Mouse (Mus musculus) bone marrow macrophage, adult 2 months (primary cell): ENCODE results near the gene Kdm1b. TPM values are rescaled to one million over a fixed set of nuclear protein-coding genes. Genes with fewer than 3 reads are reported as not detected.

Experiments used
- H3K27ac ChIP-seq: 2 replicates; pipeline ENCODE4 v1.5.1; 2012; ENCODE audit warnings: low read depth, low read length; ENCODE audit not compliant: insufficient read depth
- H3K4me1 ChIP-seq: 2 replicates; pipeline ENCODE4 v1.6.1; 2012; ENCODE audit warnings: low read length; ENCODE audit not compliant: control insufficient read depth, insufficient read depth
- H3K4me3 ChIP-seq: 2 replicates; pipeline ENCODE4 v1.5.1; 2012; ENCODE audit warnings: mild to moderate bottlenecking, low read length, moderate library complexity; ENCODE audit not compliant: insufficient read depth
- CTCF ChIP-seq: IDR thresholded peaks from 2 replicates; pipeline ENCODE4 v1.5.1; 2012; ENCODE audit warnings: low read depth, mild to moderate bottlenecking, low read length, moderate library complexity
- POLR2A ChIP-seq: IDR thresholded peaks from 2 replicates; pipeline ENCODE4 v1.6.1; 2012; ENCODE audit warnings: mild to moderate bottlenecking, low read depth, low read length, borderline replicate concordance
- polyA plus RNA-seq: library from polyadenylated mRNA; stranded (reverse); fragments of >200 nt; gene quantifications from 2 replicates; pipeline ENCODE4 v1.2.4, GENCODE M21; 2012; ENCODE audit not compliant: missing spikeins, insufficient read depth, insufficient read length

Gene Kdm1b
- polyA plus RNA-seq, 1 experiment: 13.7 TPM

- Histone ChIP-seq H3K4me3 (no peak overlapping the region), H3K4me1 (no peaks in the 10 kb centered on the region), H3K27ac (no peak overlapping the region)
- TF ChIP-seq POLR2A: no peak
- TF ChIP-seq CTCF: no peak
Observed at GRCm38 (mm10) chr13:47076156-47076555, 32.9 kb downstream of the Kdm1b start.

GRCm38 (mm10) chr13:47077367-47077766 lies 34.1 kb downstream of the Kdm1b start:
- no peak overlapping the region for H3K4me3 ChIP-seq
- no peak for TF ChIP-seq CTCF
- no peak for TF ChIP-seq POLR2A
- H3K27ac ChIP-seq: no peak overlapping the region
- H3K4me1 ChIP-seq: no peaks in the 10 kb centered on the region

- TF ChIP-seq POLR2A (no peak), CTCF (no peak)
- Histone ChIP-seq H3K27ac (no peak overlapping the region), H3K4me1 (no peaks in the 10 kb centered on the region), H3K4me3 (no peak overlapping the region)
Observed at GRCm38 (mm10) chr13:47078799-47079198, 35.5 kb downstream of the Kdm1b start.

GRCm38 (mm10) chr13:47080905-47081505 lies 37.7 kb downstream of the Kdm1b start:
- H3K4me1 ChIP-seq: no peaks in the 10 kb centered on the region
- TF ChIP-seq CTCF (no peak), POLR2A (no peak)
- H3K4me3 ChIP-seq: no peak overlapping the region
- no peak overlapping the region for H3K27ac ChIP-seq

- no peaks in the 10 kb centered on the region for H3K4me1 ChIP-seq
- H3K4me3 ChIP-seq: no peak overlapping the region
- H3K27ac ChIP-seq: no peak overlapping the region
- TF ChIP-seq CTCF: no peak
- TF ChIP-seq POLR2A: no peak
Observed at GRCm38 (mm10) chr13:47088433-47088832, 45.1 kb downstream of the Kdm1b start.

GRCm38 (mm10) chr13:47089271-47089670 lies 46.0 kb downstream of the Kdm1b start:
- H3K4me1 ChIP-seq: no peaks in the 10 kb centered on the region
- H3K27ac ChIP-seq: no peak overlapping the region
- H3K4me3 ChIP-seq: no peak overlapping the region
- TF ChIP-seq CTCF (no peak), POLR2A (no peak)

GRCm38 (mm10) chr13:47093791-47094190 lies 50.5 kb downstream of the Kdm1b start:
- TF ChIP-seq POLR2A (no peak), CTCF (no peak)
- no peak overlapping the region for H3K4me3 ChIP-seq
- H3K27ac ChIP-seq: no peak overlapping the region
- H3K4me1 ChIP-seq: no peaks in the 10 kb centered on the region

GRCm38 (mm10) chr13:47096591-47096990 lies 53.3 kb downstream of the Kdm1b start:
- Histone ChIP-seq H3K4me3 (no peak overlapping the region), H3K27ac (no peak overlapping the region), H3K4me1 (no peaks in the 10 kb centered on the region)
- TF ChIP-seq POLR2A: no peak
- TF ChIP-seq CTCF: no peak

- TF ChIP-seq CTCF: no peak
- no peak for TF ChIP-seq POLR2A
- Histone ChIP-seq H3K4me3 (no peak overlapping the region), H3K4me1 (peaks cover 10% of the 10 kb centered on the region), H3K27ac (no peak overlapping the region)
Observed at GRCm38 (mm10) chr13:47099265-47099664, 56.0 kb downstream of the Kdm1b start.

- Histone ChIP-seq H3K4me1 (peaks cover 11% of the 10 kb centered on the region), H3K4me3 (no peak overlapping the region), H3K27ac (no peak overlapping the region)
- no peak for TF ChIP-seq POLR2A
- no peak for TF ChIP-seq CTCF
Observed at GRCm38 (mm10) chr13:47100587-47100986, 57.3 kb downstream of the Kdm1b start.

GRCm38 (mm10) chr13:47104146-47104545 lies 60.8 kb downstream of the Kdm1b start:
- TF ChIP-seq POLR2A (no peak), CTCF (no peak)
- H3K4me3 ChIP-seq: peak overlapping the region; percentile 42
- peaks cover 11% of the 10 kb centered on the region for H3K4me1 ChIP-seq
- H3K27ac ChIP-seq: no peak overlapping the region

GRCm38 (mm10) chr13:47104856-47105541 lies 61.7 kb downstream of the Kdm1b start:
- peak overlapping the region; percentile 82 for H3K27ac ChIP-seq
- no peak for TF ChIP-seq POLR2A
- TF ChIP-seq CTCF: no peak
- H3K4me1 ChIP-seq: peaks cover 11% of the 10 kb centered on the region
- peak overlapping the region; percentile 67 for H3K4me3 ChIP-seq
